Mouse (Mus musculus) hindbrain, embryonic 15.5 days (tissue): ENCODE measurements around the gene Ly6g5c. TPM values are rescaled to one million over a fixed set of nuclear protein-coding genes. Genes with fewer than 3 reads are reported as not detected.
A peak's percentile ranks its signal among the peaks of the same experiment; 100 is the strongest.
"Not testable (repeated sequence)": the region's sequence is repeated elsewhere in the genome, so short reads cannot be mapped to it uniquely, and the experiment has no call there.

Experiments used
- ATAC-seq: fragments of 200-750 bp; cut with Nextera tagmentation; 2 replicates; pipeline ENCODE4 v1.8.0; 2017; ENCODE audit warnings: low read depth, moderate number of reproducible peaks, moderate TSS enrichment; ENCODE audit not compliant: low FRiP score
- H3K27ac ChIP-seq: fragments of 300-500 bp; sonication (generic); replicated peaks from 2 replicates; pipeline ENCODE4 v1.5.1; 2015; ENCODE audit warnings: mild to moderate bottlenecking, inconsistent platforms
- H3K27me3 ChIP-seq: fragments of 300-500 bp; sonication (generic); 2 replicates; pipeline ENCODE4 v1.6.1; 2015; ENCODE audit warnings: control low read depth, inconsistent platforms
- H3K36me3 ChIP-seq: fragments of 300-500 bp; sonication (generic); 2 replicates; pipeline ENCODE4 v1.6.1; 2015; ENCODE audit warnings: control low read depth, inconsistent platforms
- H3K4me1 ChIP-seq: fragments of 300-500 bp; sonication (generic); replicated peaks from 2 replicates; pipeline ENCODE4 v1.6.1; 2015; ENCODE audit warnings: control low read depth, inconsistent platforms
- H3K4me2 ChIP-seq: fragments of 300-500 bp; sonication (generic); 2 replicates; pipeline ENCODE4 v1.6.1; 2015; ENCODE audit warnings: moderate library complexity, mild to moderate bottlenecking, inconsistent platforms
- H3K4me3 ChIP-seq: fragments of 300-500 bp; sonication (generic); 2 replicates; pipeline ENCODE4 v1.5.1; 2015; ENCODE audit warnings: mild to moderate bottlenecking, inconsistent platforms
- H3K9ac ChIP-seq: fragments of 300-500 bp; sonication (generic); 2 replicates; pipeline ENCODE4 v1.6.1; 2015; ENCODE audit warnings: inconsistent platforms
- H3K9me3 ChIP-seq: fragments of 300-500 bp; sonication (generic); 2 replicates; pipeline ENCODE4 v1.6.1; 2016; ENCODE audit warnings: control low read depth, inconsistent platforms
- WGBS: fragments of 180-500 bp; shearing (Covaris S2); methylation state at CpG from one replicate; pipeline ENCODE4 v1.1.7; 2015; 5-methylcytosine and 5-hydroxymethylcytosine counted together
- polyA plus RNA-seq: library from polyadenylated mRNA; unstranded; fragments of >200 nt; fragmentation: Nextera tagmentation; extraction: Ambion mirVana; gene quantifications from 2 replicates; pipeline ENCODE4 v1.2.1, GENCODE M21; 2015

Gene Ly6g5c
- polyA plus RNA-seq, 1 experiment from 2014 or later: not detected

GRCm38 (mm10) chr17:35121871-35122303, 13.8 kb downstream of the Ly6g5c start, which contains the start of gene Csnk2b:
Gene Csnk2b, minus strand, starts transcription at chr17:35122053.
- H3K4me1 ChIP-seq: peaks cover 41% of the 10 kb centered on the region
- no peak for ATAC-seq
- H3K4me2 ChIP-seq: peak within 1 kb of the TSS; percentile 81
- H3K27me3 ChIP-seq: no peaks in the 10 kb centered on the region
- H3K9me3 ChIP-seq: no peaks in the 10 kb centered on the region
- peak within 1 kb of the TSS; percentile 99 for H3K4me3 ChIP-seq
- peaks cover 32% of the 10 kb centered on the region for H3K36me3 ChIP-seq
- peak within 1 kb of the TSS; percentile 93 for H3K9ac ChIP-seq
- peak within 1 kb of the TSS; percentile 91 for H3K27ac ChIP-seq
- WGBS: under 1% methylated on average over 19 of the region's 19 CpGs

GRCm38 (mm10) chr17:35123287-35123686, 15.2 kb downstream of the Ly6g5c start:
- not testable (repeated sequence) for ATAC-seq, H3K9me3 ChIP-seq, H3K27me3 ChIP-seq, H3K4me2 ChIP-seq, H3K4me3 ChIP-seq, H3K9ac ChIP-seq, H3K27ac ChIP-seq
- peaks cover 22% of the 10 kb centered on the region for H3K36me3 ChIP-seq
- WGBS: 93% methylated on average over 9 of the region's 9 CpGs
- H3K4me1 ChIP-seq: peaks cover 52% of the 10 kb centered on the region

GRCm38 (mm10) chr17:35124261-35124896, 16.3 kb downstream of the Ly6g5c start:
- not testable (repeated sequence) for H3K27ac ChIP-seq, H3K9ac ChIP-seq, H3K9me3 ChIP-seq, H3K4me2 ChIP-seq, H3K27me3 ChIP-seq, ATAC-seq, H3K4me3 ChIP-seq
- Histone ChIP-seq H3K4me1 (peaks cover 57% of the 10 kb centered on the region), H3K36me3 (peaks cover 13% of the 10 kb centered on the region)
- 91% methylated on average over 12 of the region's 12 CpGs for WGBS

DNA sequence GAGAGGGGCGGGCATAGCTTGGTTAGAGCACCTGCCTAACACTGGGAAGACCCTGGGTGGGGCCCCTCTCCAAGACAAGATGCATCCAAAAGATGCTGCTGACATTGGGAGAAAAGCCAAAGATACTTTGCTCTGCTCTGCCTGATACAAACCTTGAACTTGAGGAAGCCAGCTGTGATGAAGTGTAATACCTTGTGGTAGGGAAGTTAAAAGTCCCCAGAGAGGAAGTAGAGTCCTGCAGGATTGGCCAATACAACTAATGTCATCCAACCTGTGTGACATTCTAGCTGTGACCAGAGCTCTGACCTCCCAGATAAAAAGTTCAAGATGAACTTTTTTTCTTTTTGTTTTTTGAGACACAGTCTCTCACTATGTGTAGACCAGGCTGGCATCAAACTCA, 17.0 kb downstream of the Ly6g5c start:
- Histone ChIP-seq H3K4me3 (no peak overlapping the region; the same call in 1 of the 2 replicates), H3K36me3 (peaks cover 15% of the 10 kb centered on the region), H3K9me3 (no peaks in the 10 kb centered on the region), H3K4me2 (peak overlapping the region; percentile 67; the same call in 1 of the 2 replicates), H3K27ac (no peak overlapping the region), H3K4me1 (peaks cover 51% of the 10 kb centered on the region), H3K9ac (no peak overlapping the region), H3K27me3 (no peaks in the 10 kb centered on the region)
- WGBS: 86% methylated on average over 1 of the region's 1 CpGs
- ATAC-seq: no peak

DNA sequence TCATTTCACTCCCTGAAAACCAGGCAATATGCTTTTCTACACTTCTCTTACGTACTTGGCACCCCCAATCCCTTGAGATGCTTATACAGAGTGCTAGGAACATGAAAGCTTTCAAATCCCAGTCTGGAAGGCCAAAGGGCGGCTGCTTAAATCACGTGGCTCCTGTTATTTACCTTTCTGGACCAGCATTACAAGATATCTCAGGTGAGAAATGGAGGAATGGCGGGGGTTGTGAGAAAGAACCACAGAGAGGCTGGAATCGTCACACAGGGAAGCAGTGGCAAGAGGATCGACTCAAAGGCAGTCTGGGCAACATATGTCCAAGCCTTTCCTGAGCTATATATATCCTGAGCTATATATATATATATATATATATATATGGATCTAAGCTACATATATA, 17.5 kb downstream of the Ly6g5c start:
- Histone ChIP-seq H3K4me1 (peaks cover 46% of the 10 kb centered on the region), H3K27ac (no peak overlapping the region), H3K9ac (peak overlapping the region; percentile 60), H3K36me3 (peaks cover 15% of the 10 kb centered on the region), H3K27me3 (no peaks in the 10 kb centered on the region), H3K4me3 (peak overlapping the region; percentile 54), H3K9me3 (no peaks in the 10 kb centered on the region), H3K4me2 (peak overlapping the region; percentile 67)
- ATAC-seq: no peak
- 40% methylated on average over 6 of the region's 6 CpGs for WGBS

DNA sequence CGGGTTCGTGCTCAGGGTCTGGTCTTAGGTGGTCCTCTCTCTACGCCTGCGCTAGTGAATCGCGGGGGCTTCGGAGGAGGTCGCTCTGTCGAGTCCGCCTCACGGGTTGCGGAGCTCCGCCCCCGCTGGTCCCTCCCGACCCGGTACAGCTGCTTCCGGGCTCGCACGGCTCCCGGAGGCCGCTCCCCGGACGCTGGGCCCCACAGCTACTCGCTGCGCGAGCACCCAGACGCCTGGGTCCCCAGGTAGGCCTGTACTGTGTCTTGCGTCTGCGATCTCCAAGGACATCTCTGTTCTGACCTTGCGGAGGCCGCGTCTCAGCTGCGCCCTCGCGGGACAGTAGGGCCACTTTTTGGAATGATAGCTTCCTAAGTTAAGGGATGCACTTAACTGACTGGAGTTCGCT, 18.1 kb downstream of the Ly6g5c start, which contains the start of gene D17H6S53E:
TSS of gene D17H6S53E (plus strand) at position 168 of the 406 bp plus-strand sequence.
- ATAC-seq: peak; percentile 49

GRCm38 (mm10) chr17:35127017-35127416, 18.9 kb downstream of the Ly6g5c start:
- WGBS: 74% methylated on average over 13 of the region's 13 CpGs
- Histone ChIP-seq H3K9me3 (no peaks in the 10 kb centered on the region), H3K27me3 (no peaks in the 10 kb centered on the region), H3K4me3 (peak overlapping the region; percentile 54), H3K36me3 (peaks cover 15% of the 10 kb centered on the region), H3K4me1 (peaks cover 43% of the 10 kb centered on the region), H3K9ac (peak overlapping the region; percentile 60), H3K4me2 (peak overlapping the region; percentile 67), H3K27ac (peak overlapping the region; percentile 72)
- no peak for ATAC-seq

More for the DNA sequence above, 18.1 kb downstream of the Ly6g5c start, which contains the start of gene D17H6S53E:
- WGBS: under 1% methylated on average over 36 of the region's 36 CpGs
- H3K9me3 ChIP-seq: no peaks in the 10 kb centered on the region
- H3K36me3 ChIP-seq: peaks cover 15% of the 10 kb centered on the region
- H3K4me1 ChIP-seq: peaks cover 44% of the 10 kb centered on the region
- peak within 1 kb of the TSS; percentile 72 for H3K27ac ChIP-seq
- peak within 1 kb of the TSS; percentile 60 for H3K9ac ChIP-seq
- H3K4me3 ChIP-seq: peak within 1 kb of the TSS; percentile 54
- no peaks in the 10 kb centered on the region for H3K27me3 ChIP-seq
- H3K4me2 ChIP-seq: peak within 1 kb of the TSS; percentile 67

GRCm38 (mm10) chr17:35128996-35129395, 20.9 kb downstream of the Ly6g5c start:
- Histone ChIP-seq H3K4me1 (peaks cover 34% of the 10 kb centered on the region), H3K9me3 (no peaks in the 10 kb centered on the region), H3K27ac (no peak overlapping the region), H3K4me2 (no peak overlapping the region), H3K4me3 (no peak overlapping the region), H3K9ac (no peak overlapping the region), H3K27me3 (no peaks in the 10 kb centered on the region), H3K36me3 (peaks cover 10% of the 10 kb centered on the region)
- WGBS: 64% methylated on average over 11 of the region's 11 CpGs
- ATAC-seq: no peak

GRCm38 (mm10) chr17:35131038-35131437, 23.0 kb downstream of the Ly6g5c start:
- no peak for ATAC-seq
- WGBS: 90% methylated on average over 8 of the region's 8 CpGs
- no peak overlapping the region for H3K9ac ChIP-seq

DNA sequence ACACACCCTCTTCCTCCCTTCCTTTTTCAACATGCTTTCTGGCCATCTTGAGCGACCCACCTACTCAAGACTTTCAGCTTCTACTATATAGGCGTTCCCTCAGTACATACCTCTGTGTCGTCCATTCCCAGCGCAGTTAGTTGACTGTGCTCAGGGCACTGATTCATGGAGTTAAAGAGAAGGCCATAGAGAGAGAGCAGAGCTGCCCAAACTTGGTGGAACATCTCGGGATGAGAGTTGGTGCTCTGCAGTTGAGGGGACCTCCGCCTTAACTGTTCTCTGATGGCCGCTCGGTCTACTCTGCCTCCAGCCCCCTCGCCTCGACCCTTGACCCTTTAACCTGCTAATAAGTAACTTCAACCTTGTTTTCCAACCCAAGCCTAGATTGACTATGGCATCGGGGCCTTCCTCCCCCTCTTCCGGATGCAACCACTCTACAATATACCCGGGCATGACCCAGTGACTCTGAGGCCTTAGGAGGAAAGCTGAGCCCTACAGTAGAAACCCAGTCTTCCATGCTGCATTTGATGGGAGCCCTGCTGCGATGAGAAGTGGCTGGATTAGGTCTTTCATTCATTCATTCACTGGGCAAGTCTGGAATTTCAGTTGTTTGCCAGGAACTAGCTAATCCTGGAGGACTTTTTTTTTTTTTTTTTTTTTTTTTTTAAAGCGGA, 23.6 kb downstream of the Ly6g5c start, which contains the start of gene Apom:
TSS of gene Apom (minus strand) at position 551 of the 674 bp plus-strand sequence.
- H3K4me3 ChIP-seq: no peak within 1 kb of the TSS
- no peak within 1 kb of the TSS for H3K4me2 ChIP-seq
- no peak within 1 kb of the TSS for H3K9ac ChIP-seq
- ATAC-seq: no peak
- H3K4me1 ChIP-seq: peaks cover 25% of the 10 kb centered on the region
- no peaks in the 10 kb centered on the region for H3K27me3 ChIP-seq
- H3K9me3 ChIP-seq: no peaks in the 10 kb centered on the region
- no peak within 1 kb of the TSS for H3K27ac ChIP-seq
- WGBS: 82% methylated on average over 15 of the region's 15 CpGs
- 0 out of 2 replicates have a peak, but pooled peaks cover 5% of the 10 kb centered on the region for H3K36me3 ChIP-seq

More at GRCm38 (mm10) chr17:35131038-35131437, 23.0 kb downstream of the Ly6g5c start:
- Histone ChIP-seq H3K36me3 (0 out of 2 replicates have a peak, but pooled peaks cover 5% of the 10 kb centered on the region), H3K4me3 (no peak overlapping the region), H3K4me2 (no peak overlapping the region), H3K27ac (no peak overlapping the region), H3K4me1 (peaks cover 24% of the 10 kb centered on the region), H3K9me3 (no peaks in the 10 kb centered on the region), H3K27me3 (no peaks in the 10 kb centered on the region)

- Histone ChIP-seq H3K27ac (no peak overlapping the region), H3K27me3 (no peaks in the 10 kb centered on the region), H3K4me2 (no peak overlapping the region), H3K4me3 (no peak overlapping the region), H3K9me3 (no peaks in the 10 kb centered on the region), H3K36me3 (0 out of 2 replicates have a peak, but pooled peaks cover 5% of the 10 kb centered on the region), H3K4me1 (peaks cover 25% of the 10 kb centered on the region), H3K9ac (no peak overlapping the region)
- ATAC-seq: no peak
- WGBS: 82% methylated on average over 3 of the region's 3 CpGs
These were observed 24.1 kb downstream of the Ly6g5c start for GRCm38 (mm10) chr17:35132174-35132560.

GRCm38 (mm10) chr17:35133517-35133916, 25.4 kb downstream of the Ly6g5c start:
- ATAC-seq: no peak
- Histone ChIP-seq H3K27me3 (no peaks in the 10 kb centered on the region), H3K4me1 (peaks cover 29% of the 10 kb centered on the region), H3K9me3 (no peaks in the 10 kb centered on the region), H3K36me3 (peaks cover 6% of the 10 kb centered on the region; the same call in 1 of the 2 replicates), H3K4me3 (no peak overlapping the region), H3K9ac (no peak overlapping the region), H3K4me2 (no peak overlapping the region), H3K27ac (no peak overlapping the region)
- WGBS: 90% methylated on average over 7 of the region's 7 CpGs
